Mouse (Mus musculus): ENCODE data around the gene 1700093K21Rik. TPM values are rescaled to one million over a fixed set of nuclear protein-coding genes. Genes with fewer than 3 reads are reported as not detected.
"Not testable (repeated sequence)": the region's sequence is repeated elsewhere in the genome, so short reads cannot be mapped to it uniquely, and the experiment has no call there.

Gene 1700093K21Rik
- not detected for total RNA-seq (2021)
- 0.45 TPM in 1 of 2 replicates, not detected in the other for polyA plus RNA-seq (2012; rRNA removed)
- long read RNA-seq = 0 reads

DNA sequence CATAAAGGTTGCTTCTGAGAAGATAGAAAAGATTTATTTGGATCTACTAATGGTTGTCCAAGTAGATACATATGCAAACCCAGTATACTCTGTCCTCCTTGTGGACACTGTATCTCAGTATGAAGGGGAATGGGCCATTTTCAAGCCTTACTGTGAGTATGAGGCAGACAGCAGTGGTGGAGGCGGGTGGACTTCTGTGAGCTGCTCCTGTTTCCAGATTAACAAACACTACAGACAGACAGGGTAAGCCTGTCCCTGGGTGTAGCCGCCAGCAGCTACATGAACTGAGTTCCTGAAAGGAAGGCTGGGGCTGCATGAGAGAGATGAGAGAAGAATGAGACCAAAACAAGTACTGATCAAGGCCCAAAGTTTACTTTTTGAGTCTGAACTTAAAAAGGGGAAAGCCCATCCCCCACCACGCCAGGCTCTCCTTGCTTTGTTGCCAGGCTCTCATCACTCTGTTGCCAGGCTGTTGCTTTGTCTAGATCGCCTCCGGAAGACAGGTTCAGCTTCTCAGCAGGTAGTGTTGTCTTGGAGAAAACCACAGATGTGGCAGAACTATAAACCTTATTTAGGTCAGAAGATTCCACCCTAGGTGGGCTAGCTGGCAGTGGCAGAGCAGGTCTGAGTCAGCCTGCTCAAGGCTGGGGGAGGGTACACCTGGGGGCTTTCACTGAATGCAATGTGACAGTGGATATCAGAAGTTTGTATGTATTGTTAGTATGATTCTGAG lies at the start of gene 1700093K21Rik:
Gene 1700093K21Rik (minus strand): TSS at position 683 of the 733 bp plus-strand sequence.
- DNase-seq = no peak

DNA sequence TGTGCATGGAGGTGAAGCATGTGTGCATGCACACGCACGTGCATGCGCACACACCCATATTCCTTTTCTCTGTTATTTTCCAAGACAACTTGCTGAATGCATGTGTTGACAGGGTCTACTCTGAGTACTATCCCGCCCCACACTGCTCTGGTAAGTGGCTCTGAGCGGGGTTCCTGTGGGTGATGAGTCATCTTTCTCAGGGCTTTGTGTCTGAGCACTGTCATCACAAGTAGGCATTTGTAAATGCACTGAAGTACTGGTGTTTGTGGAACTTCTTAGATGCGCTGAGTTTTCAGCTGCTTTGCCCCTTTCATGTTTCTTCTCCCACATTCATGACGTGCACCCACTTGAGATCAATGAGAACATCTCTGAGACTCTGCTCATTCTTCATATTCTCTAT lies 49.2 kb upstream of the 1700093K21Rik start:
- peak; percentile 26 for DNase-seq

DNA sequence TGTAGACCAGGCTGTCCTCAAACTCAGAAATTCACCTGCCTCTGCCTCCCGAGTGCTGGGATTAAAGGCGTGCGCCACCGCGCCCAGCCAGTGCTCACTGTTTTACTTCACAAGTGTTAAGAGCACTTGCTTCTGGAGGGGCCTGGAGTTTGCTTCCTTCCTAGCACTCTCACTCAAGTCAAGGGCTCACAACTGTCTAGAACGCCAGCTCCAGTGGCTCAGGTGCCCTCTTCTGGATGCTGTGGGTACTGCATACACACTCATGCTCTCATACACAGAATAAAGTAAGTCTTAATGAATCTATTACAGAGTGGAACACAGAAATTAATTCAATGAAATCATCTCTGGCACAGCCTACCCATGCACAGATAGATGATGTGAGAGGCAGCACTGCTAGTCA lies 44.8 kb upstream of the 1700093K21Rik start:
- peak; percentile 66 for DNase-seq

DNA sequence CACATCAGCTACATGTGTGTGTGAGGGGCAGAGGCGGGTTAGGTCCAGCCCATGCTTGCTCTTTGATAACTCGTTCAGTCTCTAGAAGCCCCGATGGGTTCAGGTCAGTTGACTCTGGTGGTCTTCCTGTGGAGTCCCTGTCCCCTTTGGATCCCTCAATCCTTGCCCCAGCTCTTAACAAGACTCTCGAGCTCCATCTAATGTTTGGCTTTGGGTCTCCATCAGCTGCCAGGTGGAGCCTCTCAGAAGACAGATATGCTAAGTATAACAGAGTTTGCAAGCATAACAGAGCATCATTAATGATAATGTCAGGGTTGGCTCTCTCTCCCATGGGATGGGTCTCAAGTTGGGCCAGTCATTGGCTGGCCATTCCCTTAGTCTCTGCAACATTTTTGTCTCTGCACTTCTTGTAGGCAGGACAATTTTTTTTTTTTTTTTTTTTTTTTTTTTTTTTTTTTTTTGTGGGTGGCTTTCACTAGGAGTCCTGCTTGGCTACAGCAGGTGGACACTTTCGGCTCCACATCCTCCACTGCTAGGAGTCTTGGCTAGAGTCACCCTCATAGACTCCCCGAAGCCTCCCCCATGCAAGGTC lies 36.2 kb upstream of the 1700093K21Rik start:
- DNase-seq = no peak

DNA sequence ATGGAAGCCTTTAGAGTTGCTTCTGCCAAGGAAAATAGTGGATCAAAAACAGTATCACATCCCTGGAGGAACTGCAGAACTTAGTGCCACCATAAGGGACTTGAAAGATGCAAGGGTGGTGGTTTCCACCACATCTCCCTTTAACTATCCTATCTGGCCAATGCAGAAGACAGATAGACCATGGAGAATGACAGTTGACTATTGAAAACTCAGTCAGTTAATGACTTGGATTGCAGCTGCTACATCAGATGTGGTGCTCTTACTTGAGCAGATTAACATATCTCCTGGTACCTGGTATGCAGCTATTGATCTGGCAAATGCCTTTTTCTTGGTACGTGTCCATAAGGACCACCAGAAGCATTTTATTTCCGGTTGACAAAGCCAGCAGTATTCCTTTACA lies 16.5 kb upstream of the 1700093K21Rik start:
- no peak for DNase-seq

- no peak for DNase-seq
These were observed 2.0 kb downstream of the 1700093K21Rik start for GRCm38 (mm10) chr11:23518981-23519380.

- no peak for DNase-seq
These were observed 5.6 kb downstream of the 1700093K21Rik start for GRCm38 (mm10) chr11:23515315-23515714.

DNA sequence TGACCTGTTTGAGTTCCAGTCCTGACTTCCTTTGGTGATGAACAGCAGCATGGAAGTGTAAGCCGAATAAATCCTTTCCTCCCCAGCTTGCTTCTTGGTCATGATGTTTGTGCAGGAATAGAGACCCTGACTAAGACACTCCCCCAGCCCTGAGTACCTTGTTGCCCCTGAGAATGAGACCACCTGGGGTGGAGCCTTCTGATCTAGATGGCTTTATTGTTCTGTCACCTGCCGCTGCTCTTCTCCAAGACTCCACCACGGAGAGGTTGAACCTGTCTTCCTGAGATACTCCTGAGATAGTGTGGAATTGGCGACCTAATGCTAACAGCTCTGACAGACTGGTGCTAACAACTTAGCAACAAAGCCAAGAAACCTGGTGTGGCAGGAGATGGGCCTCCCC lies 6.2 kb downstream of the 1700093K21Rik start:
- not testable (repeated sequence) for DNase-seq

DNA sequence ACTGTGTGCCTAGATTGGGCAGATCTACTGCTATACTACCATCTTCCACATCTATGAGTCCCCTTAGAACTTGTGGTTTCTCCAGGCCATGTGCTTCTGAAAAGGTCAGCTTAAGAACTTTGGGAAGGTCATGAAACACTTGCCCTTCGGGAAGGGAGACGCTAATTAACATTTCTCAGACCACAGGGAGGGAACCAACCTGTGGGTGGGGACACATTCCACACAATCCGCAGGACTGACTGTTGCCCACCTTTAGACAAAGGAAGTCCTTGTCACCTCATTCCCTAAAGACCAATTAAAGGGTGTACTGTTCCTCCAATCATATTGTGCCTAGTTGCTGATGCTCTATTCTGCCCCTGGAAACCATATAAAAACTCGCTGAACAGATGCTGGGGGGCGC lies 16.2 kb downstream of the 1700093K21Rik start:
- not testable (repeated sequence) for DNase-seq

DNA sequence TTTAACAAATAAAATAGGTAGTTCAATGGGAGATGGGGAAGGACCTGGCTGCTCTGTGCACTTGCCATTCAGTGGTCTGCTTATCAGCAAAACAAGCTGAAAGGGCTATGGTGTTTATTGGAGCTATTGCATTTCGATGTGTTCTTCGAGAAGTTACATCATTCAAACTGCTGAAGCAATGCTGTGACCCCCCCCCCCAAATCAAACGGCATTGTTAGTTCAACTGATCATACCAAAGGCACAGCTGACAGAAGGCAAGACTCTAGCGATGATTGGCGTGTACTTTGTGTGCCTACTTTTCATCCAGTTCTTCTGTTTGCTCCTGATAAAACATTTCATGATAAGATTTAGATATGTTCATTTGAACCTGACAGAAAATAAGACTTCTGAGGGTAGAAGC lies 22.3 kb downstream of the 1700093K21Rik start:
- DNase-seq = no peak

GRCm38 (mm10) chr11:23497718-23498509 lies 23.0 kb downstream of the 1700093K21Rik start, which contains the start of gene Ahsa2:
Gene Ahsa2 (minus strand): TSS chr11:23498030.
- DNase-seq = peak; percentile 99

DNA sequence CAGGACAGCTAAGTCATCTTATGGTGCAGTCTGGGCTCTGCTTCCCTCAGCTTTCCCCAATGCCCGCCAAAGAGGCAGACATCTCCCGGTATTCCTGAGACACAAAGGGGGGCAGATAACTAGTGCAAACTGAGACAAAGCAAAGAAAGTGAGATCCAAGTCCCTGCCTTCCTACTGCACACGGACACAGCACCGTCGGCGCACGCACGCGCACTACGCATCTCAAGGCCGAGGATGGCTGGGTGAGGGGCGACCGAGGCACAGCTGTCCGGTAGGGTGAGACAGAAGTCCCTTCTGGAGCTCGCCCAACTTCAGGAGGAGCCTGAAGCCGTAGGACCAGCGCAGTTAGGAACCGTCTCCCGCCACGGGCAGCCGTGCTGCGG lies 23.6 kb downstream of the 1700093K21Rik start:
- DNase-seq = peak; percentile 84

- DNase-seq = peak; percentile 10
These were observed 24.3 kb downstream of the 1700093K21Rik start for GRCm38 (mm10) chr11:23496661-23497060.

GRCm38 (mm10) chr11:23495231-23495630 lies 25.7 kb downstream of the 1700093K21Rik start:
- no peak for DNase-seq

DNA sequence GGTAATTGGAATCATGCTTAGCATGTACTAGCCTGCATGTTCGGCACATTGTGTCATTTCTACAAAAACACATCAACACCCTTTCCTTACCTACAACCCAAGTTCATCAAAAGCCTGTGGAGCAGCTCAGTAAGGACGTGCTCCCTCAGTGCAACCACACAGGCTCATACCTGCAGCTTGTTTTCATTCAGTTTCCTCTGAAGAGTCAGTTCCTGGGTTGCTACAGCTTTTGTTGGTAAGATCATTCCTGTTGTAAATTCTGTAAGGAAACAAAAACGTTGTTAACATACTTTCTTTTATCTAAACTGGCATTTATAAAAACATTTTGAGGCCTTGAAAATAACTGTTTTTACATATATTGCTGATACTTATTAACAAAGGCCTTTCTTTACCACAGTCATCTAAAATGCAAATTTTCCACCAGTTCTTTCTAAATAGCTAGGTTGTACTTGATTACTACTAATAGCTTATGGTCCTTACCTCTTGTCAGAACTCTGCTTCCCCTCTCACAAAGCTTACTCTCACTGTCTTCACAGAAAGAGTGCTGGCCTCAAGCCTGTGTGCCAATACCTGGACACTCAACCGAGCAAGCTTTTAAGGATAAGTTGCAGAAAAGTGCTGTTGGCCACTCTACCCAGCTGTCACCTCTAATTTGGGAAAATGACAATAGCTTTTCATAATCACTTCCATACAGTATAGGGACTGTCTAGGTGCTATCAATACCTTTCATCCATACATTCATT lies 28.7 kb downstream of the 1700093K21Rik start:
- no peak for DNase-seq

DNA sequence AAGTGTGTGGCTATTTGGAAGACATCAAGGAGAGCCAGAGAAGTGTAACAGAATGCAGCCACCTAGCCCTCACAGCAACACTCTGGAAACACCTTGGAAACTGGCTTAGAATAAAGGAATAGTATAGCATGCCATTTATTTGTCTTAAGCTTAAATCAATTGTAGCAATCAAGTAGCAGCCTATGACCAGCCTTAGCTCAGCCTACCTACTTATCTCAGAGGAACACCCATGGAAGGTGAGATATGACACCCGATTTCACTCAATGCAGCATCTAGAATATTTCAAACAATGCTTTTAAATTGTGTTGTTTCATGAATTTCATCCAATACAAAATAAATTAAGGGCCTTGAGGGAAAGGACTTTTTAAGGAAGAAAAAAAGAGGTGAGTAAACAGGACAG lies 31.0 kb downstream of the 1700093K21Rik start:
- DNase-seq = no peak

Small RNAs within 50 kb of the gene (microRNA-seq; reads per million reads assigned to microRNA genes)
- gene Gm47279 = 0 to 0.22 reads per million in 2 experiments

Other genes with a start within 250 kb of the 1700093K21Rik start
- gene Usp34, start 214.3 kb downstream of the 1700093K21Rik start, total RNA-seq (2021) = 10 to 100 TPM; 46.8 to 67.1 TPM
- 2.8 and 2.9 TPM in 2 replicates for gene Usp34, start 214.3 kb downstream of the 1700093K21Rik start, polyA plus RNA-seq (2012; rRNA removed)
- 100 to 1,000 TPM in 1 of 2 experiments, 10 to 100 TPM in 1; 61.0 to 120 TPM for gene Ahsa2, start 23.1 kb downstream of the 1700093K21Rik start, total RNA-seq (2021)
- gene Ahsa2, start 23.1 kb downstream of the 1700093K21Rik start, polyA plus RNA-seq (2012; rRNA removed) = 7.7 and 8.0 TPM in 2 replicates
- gene 0610010F05Rik, start 112.5 kb upstream of the 1700093K21Rik start, total RNA-seq (2021) = 10 to 100 TPM; 13.5 to 14.2 TPM
- gene 0610010F05Rik, start 112.5 kb upstream of the 1700093K21Rik start, polyA plus RNA-seq (2012; rRNA removed) = 0.76 and 2.0 TPM in 2 replicates
- 10 to 100 TPM; 18.0 to 22.3 TPM for gene Pus10, start 144.5 kb upstream of the 1700093K21Rik start, total RNA-seq (2021)
- gene Pus10, start 144.5 kb upstream of the 1700093K21Rik start, polyA plus RNA-seq (2012; rRNA removed) = 0.71 and 0.79 TPM in 2 replicates
- 10 to 100 TPM; 66.5 to 74.6 TPM for gene Pex13, start 144.8 kb upstream of the 1700093K21Rik start, total RNA-seq (2021)
- 25.6 and 32.3 TPM in 2 replicates for gene Pex13, start 144.8 kb upstream of the 1700093K21Rik start, polyA plus RNA-seq (2012; rRNA removed)
- 1 to 10 TPM; 5.4 to 9.7 TPM for gene Rel, start 249.8 kb upstream of the 1700093K21Rik start, total RNA-seq (2021)
- gene Rel, start 249.8 kb upstream of the 1700093K21Rik start, polyA plus RNA-seq (2012; rRNA removed) = 0.81 and 1.6 TPM in 2 replicates